Mouse (Mus musculus) heart, embryonic 12.5 days (tissue): Measurements from ENCODE around the gene Gas2l1. TPM values are rescaled to one million over a fixed set of nuclear protein-coding genes. Genes with fewer than 3 reads are reported as not detected.

Source experiments
- ATAC-seq: fragments of 200-750 bp; cut with Nextera tagmentation; 2 replicates; pipeline ENCODE4 v1.8.0; 2017; ENCODE audit warnings: moderate TSS enrichment, moderate library complexity; ENCODE audit not compliant: insufficient number of reproducible peaks, low FRiP score
- H3K27ac ChIP-seq: fragments of 300-500 bp; sonication (generic); 2 replicates; pipeline ENCODE4 v1.5.1; 2016; ENCODE audit warnings: mild to moderate bottlenecking, moderate library complexity; ENCODE audit not compliant: poor library complexity, severe bottlenecking
- H3K27me3 ChIP-seq: fragments of 300-500 bp; sonication (generic); replicated peaks from 2 replicates; pipeline ENCODE4 v1.6.1; 2016; ENCODE audit warnings: mild to moderate bottlenecking, moderate library complexity
- H3K36me3 ChIP-seq: fragments of 300-500 bp; sonication (generic); 2 replicates; pipeline ENCODE4 v1.6.1; 2016; ENCODE audit warnings: mild to moderate bottlenecking, moderate library complexity
- H3K4me1 ChIP-seq: fragments of 300-500 bp; sonication (generic); replicated peaks from 2 replicates; pipeline ENCODE4 v1.6.1; 2016; ENCODE audit warnings: mild to moderate bottlenecking
- H3K4me2 ChIP-seq: fragments of 300-500 bp; sonication (generic); 2 replicates; pipeline ENCODE4 v1.6.1; 2016; ENCODE audit warnings: mild to moderate bottlenecking, moderate library complexity
- H3K4me3 ChIP-seq: fragments of 300-500 bp; sonication (generic); 2 replicates; pipeline ENCODE4 v1.5.1; 2016; ENCODE audit warnings: mild to moderate bottlenecking
- H3K9ac ChIP-seq: fragments of 300-500 bp; sonication (generic); 2 replicates; pipeline ENCODE4 v1.6.1; 2016; ENCODE audit warnings: mild to moderate bottlenecking, moderate library complexity
- H3K9me3 ChIP-seq: fragments of 300-500 bp; sonication (generic); replicated peaks from 2 replicates; pipeline ENCODE4 v1.6.1; 2016; ENCODE audit warnings: mild to moderate bottlenecking, moderate library complexity
- WGBS: fragments of 180-500 bp; shearing (Covaris S2); methylation state at CpG from one replicate; pipeline ENCODE4 v1.1.7; 2016; 5-methylcytosine and 5-hydroxymethylcytosine counted together
- polyA plus RNA-seq: library from polyadenylated mRNA; unstranded; fragments of >200 nt; fragmentation: Nextera tagmentation; extraction: Ambion mirVana; gene quantifications from 2 replicates; pipeline ENCODE4 v1.2.1, GENCODE M21; 2016

Gene Gas2l1
- polyA plus RNA-seq, 1 experiment from 2014 or later = 31.6 TPM

DNA sequence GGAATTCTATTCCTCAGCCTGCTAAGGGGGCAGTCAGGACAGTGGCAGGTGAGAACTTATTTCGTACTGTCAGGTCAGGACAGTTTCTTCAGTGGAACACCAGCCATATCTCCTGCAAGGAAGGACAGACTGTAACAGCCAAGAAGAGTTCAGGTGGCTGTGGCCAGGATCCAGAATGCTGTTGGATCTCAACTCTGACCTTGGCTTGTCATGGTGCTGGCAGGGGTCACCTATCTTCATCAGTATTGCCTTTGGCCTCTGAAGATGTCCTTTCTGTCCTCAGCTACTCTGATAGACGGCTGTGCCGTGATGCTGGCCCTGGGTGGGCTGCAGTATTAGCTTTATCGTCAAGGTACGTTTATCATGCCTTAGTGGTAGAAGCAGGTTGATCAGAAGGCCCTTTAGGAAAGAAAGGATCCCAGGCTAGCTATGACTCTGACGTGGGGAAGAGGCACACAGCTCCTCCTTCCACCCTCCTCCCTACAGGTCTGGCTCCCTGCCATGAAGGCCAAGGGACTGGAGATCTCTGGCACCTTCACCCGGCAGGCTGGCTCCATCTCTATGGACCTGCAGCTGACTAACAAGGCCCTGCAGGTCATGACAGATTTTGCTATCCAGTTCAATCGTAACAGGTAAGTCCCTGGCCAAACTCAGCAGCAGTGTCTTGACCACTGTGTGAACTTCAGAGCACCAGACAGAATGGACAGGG, 27.8 kb downstream of the Gas2l1 start:
- WGBS = 80% methylated on average over 8 of the region's 8 CpGs
- H3K36me3 ChIP-seq = peaks cover 97% of the 10 kb centered on the region
- H3K27ac ChIP-seq = no peak overlapping the region
- H3K4me2 ChIP-seq = no peak overlapping the region
- H3K4me3 ChIP-seq = no peak overlapping the region
- H3K9me3 ChIP-seq = no peaks in the 10 kb centered on the region
- no peaks in the 10 kb centered on the region for H3K27me3 ChIP-seq
- 0 out of 2 replicates have a peak overlapping the region, but pooled peaks have one; percentile 18 for H3K9ac ChIP-seq
- H3K4me1 ChIP-seq = peaks cover 22% of the 10 kb centered on the region
- ATAC-seq = no peak

DNA sequence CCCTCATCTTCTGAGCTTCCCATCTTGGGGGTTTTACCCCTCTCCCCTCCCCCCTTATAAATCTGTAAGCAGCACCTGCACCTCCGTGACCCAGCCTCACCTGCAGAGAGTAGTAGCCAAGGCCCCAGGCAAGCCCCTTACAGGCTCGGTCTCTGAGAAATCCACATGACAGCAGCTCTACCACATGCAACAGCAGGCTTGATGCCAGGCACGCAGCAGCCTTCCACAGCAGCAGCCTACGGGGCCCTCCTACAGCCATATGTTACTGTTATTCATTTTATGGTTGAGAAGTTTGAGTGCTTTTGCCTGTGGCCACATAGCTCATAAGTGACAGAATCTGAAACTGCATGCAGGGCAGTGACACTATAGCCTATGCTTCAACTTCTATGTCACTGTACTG, 29.7 kb downstream of the Gas2l1 start:
- peaks cover 97% of the 10 kb centered on the region for H3K36me3 ChIP-seq
- H3K4me3 ChIP-seq = no peak overlapping the region
- ATAC-seq = no peak
- H3K9ac ChIP-seq = no peak overlapping the region
- H3K4me1 ChIP-seq = peaks cover 5% of the 10 kb centered on the region; the same call in 1 of the 2 replicates
- H3K9me3 ChIP-seq = no peaks in the 10 kb centered on the region
- WGBS = 92% methylated on average over 4 of the region's 4 CpGs
- no peak overlapping the region for H3K27ac ChIP-seq
- H3K4me2 ChIP-seq = no peak overlapping the region
- no peaks in the 10 kb centered on the region for H3K27me3 ChIP-seq

DNA sequence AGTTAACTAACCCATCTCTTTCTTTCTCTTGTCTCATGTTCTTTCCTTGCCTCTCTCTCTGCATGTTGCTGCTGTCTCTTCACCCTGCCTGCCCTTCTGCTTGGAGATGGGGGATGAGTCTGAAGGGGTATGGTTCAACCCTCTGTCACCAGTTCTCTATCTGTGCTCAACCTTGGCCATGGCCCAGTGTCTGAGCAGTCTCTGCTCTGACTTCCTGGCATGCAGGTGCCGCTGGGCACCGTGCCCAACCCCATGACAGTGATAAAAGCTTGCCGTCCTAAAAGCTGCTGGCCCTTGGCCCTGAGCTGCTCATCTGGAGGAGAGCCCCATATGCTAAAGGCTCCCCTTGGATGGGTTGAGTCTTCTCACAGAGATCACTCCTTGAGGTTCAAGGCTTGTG, 32.0 kb downstream of the Gas2l1 start:
- WGBS = 80% methylated on average over 3 of the region's 3 CpGs
- no peaks in the 10 kb centered on the region for H3K9me3 ChIP-seq
- H3K4me3 ChIP-seq = no peak overlapping the region
- no peak overlapping the region for H3K27ac ChIP-seq
- no peak overlapping the region for H3K4me2 ChIP-seq
- no peak overlapping the region for H3K9ac ChIP-seq
- H3K4me1 ChIP-seq = peaks cover 4% of the 10 kb centered on the region; the same call in 1 of the 2 replicates
- ATAC-seq = no peak
- H3K36me3 ChIP-seq = peaks cover 96% of the 10 kb centered on the region
- no peaks in the 10 kb centered on the region for H3K27me3 ChIP-seq

DNA sequence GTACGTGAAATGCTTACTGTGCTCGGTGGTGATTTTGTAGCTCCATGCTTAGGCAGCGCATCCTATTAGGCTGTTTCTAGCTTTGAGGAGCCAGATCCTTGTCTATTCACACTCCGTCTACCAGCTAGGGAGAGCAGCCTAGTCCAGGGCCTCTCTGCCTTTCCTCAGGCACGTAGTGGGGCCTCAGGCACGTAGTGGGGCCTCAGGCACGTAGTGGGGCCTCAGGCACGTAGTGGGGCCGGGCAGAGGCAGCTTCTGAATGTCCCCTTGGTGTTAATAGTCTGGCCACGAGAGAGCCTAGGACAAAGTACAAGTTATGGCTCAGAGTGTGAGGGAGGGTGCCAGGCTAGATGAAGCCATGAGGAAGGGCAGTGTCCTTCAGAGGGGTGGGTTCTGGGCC, 32.4 kb downstream of the Gas2l1 start:
- H3K9me3 ChIP-seq = no peaks in the 10 kb centered on the region
- no peak overlapping the region for H3K9ac ChIP-seq
- H3K27ac ChIP-seq = no peak overlapping the region
- WGBS = 93% methylated on average over 10 of the region's 10 CpGs
- H3K36me3 ChIP-seq = peaks cover 96% of the 10 kb centered on the region
- ATAC-seq = no peak
- H3K4me3 ChIP-seq = no peak overlapping the region
- H3K27me3 ChIP-seq = no peaks in the 10 kb centered on the region
- no peak overlapping the region for H3K4me2 ChIP-seq
- peaks cover 4% of the 10 kb centered on the region; the same call in 1 of the 2 replicates for H3K4me1 ChIP-seq

DNA sequence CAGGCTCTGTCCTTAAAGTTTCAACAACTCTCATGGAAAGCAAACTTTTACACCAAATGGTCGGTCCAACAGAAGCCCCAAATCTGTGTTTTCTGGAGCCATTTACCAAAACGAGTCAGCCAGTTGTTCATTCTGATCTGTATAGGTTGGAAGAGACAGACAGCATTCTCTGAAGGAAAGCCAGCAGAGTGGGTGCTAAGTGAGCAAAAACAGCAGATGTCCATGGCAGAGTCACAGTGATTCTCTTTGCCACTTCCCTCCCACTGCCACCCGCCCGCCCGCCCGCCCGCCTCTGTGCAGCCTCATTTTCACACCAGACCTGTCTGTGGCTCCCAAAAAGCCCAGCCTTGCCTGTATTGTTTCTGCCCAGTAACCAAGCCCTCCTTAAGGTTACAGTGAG, 36.9 kb downstream of the Gas2l1 start:
- ATAC-seq = no peak
- Histone ChIP-seq H3K4me1 (peaks cover 3% of the 10 kb centered on the region; the same call in 1 of the 2 replicates), H3K4me3 (no peak overlapping the region), H3K9me3 (no peaks in the 10 kb centered on the region), H3K27me3 (no peaks in the 10 kb centered on the region), H3K27ac (no peak overlapping the region), H3K36me3 (peaks cover 99% of the 10 kb centered on the region), H3K9ac (no peak overlapping the region), H3K4me2 (no peak overlapping the region)
- WGBS = 93% methylated on average over 7 of the region's 7 CpGs

DNA sequence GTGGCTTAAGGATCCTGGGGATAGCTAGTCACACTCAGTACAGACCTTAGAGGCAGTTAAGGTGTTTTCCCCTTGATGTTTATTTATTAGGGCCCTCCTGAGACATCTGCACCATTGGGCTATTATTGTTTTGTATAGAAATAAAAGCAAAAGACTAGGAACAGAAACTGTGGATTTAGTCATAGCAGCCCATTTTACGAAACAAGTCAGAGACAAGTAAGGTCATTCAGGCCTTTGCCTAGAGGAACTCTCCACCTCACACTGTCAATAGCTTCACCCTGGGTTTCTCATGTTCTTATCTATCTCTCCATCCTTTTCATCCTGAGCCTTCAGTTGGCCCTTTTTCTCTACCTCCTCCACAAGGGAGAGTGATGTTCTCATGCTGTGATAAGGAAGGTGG, 40.0 kb downstream of the Gas2l1 start:
- WGBS = 98% methylated on average over 1 of the region's 1 CpGs

DNA sequence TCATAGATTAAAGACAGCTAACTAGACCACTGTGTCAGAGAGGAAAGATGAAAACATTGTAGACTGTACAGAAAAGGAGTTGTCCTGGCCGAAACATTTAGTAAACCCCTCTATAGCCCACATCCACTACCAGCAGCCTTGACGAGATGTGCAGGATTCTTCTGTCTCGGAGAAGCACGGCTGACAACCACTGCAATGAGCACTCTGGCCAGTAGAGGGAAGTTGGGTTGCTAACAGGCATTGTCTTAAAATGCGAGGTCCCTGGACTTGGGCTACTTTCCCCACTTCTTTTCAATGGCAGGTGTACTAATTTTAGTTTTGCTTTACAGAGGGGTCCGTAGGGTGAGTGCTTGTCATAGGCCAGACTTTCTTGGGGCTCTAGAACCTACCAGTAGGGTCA, 47.6 kb downstream of the Gas2l1 start:
- Histone ChIP-seq H3K4me3 (no peak overlapping the region), H3K4me1 (no peaks in the 10 kb centered on the region)
- 70% methylated on average over 6 of the region's 6 CpGs for WGBS

More for the DNA sequence above, 40.0 kb downstream of the Gas2l1 start:
- Histone ChIP-seq H3K4me1 (no peaks in the 10 kb centered on the region), H3K9me3 (no peaks in the 10 kb centered on the region), H3K4me2 (no peak overlapping the region), H3K27ac (no peak overlapping the region), H3K36me3 (peaks cover 82% of the 10 kb centered on the region), H3K9ac (no peak overlapping the region), H3K27me3 (no peaks in the 10 kb centered on the region), H3K4me3 (no peak overlapping the region)
- ATAC-seq = no peak

DNA sequence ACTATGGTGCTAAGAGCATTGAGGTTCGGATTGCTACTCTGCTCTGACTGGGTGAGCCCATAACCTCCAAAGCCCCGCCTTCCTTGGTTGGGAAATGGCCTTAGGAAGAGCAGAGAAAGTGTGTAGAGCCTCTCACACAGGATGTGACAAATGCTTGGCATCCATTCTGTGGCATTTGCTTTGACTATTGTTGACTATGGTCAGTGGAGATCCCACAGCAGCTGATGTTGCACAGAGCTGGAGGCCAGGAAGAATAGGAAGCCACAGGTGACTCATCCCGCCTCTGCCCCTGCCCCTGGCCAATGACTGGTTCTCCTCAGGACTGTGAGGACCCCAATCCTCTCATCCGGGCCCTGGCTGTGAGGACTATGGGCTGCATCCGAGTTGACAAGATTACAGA, 48.8 kb downstream of the Gas2l1 start:
- H3K27me3 ChIP-seq = no peaks in the 10 kb centered on the region
- no peaks in the 10 kb centered on the region for H3K9me3 ChIP-seq
- no peak overlapping the region for H3K4me3 ChIP-seq
- H3K27ac ChIP-seq = no peak overlapping the region
- H3K4me1 ChIP-seq = 0 out of 2 replicates have a peak, but pooled peaks cover 4% of the 10 kb centered on the region
- no peak overlapping the region for H3K4me2 ChIP-seq
- 85% methylated on average over 5 of the region's 5 CpGs for WGBS
- peaks cover 84% of the 10 kb centered on the region for H3K36me3 ChIP-seq
- no peak overlapping the region for H3K9ac ChIP-seq
- no peak for ATAC-seq

More for the DNA sequence above, 47.6 kb downstream of the Gas2l1 start:
- Histone ChIP-seq H3K9ac (no peak overlapping the region), H3K9me3 (no peaks in the 10 kb centered on the region), H3K4me2 (no peak overlapping the region), H3K36me3 (peaks cover 79% of the 10 kb centered on the region), H3K27ac (no peak overlapping the region), H3K27me3 (no peaks in the 10 kb centered on the region)
- ATAC-seq = no peak

DNA sequence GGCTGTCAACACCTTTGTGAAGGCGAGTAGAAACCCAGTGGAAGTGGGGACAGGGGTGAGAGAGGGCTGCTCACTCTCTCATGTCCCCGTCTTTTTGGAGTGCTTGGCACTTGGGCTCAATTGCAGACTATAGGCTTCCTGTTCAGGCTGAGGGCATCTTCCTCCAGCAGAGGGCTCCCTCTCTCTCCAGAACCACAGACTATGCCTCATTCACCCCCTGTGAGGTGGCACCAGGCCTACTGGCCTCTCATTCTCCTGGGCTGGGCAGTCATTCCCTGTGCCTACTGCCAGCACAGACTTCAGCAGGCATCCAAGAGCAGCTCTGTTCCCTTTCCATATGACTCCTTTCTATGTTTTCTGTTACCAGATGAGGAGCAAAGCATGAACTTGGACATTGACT, 49.4 kb downstream of the Gas2l1 start:
- no peak overlapping the region for H3K4me3 ChIP-seq
- no peaks in the 10 kb centered on the region for H3K27me3 ChIP-seq
- 31% methylated on average over 2 of the region's 2 CpGs for WGBS
- H3K4me1 ChIP-seq = 0 out of 2 replicates have a peak, but pooled peaks cover 4% of the 10 kb centered on the region
- H3K9me3 ChIP-seq = no peaks in the 10 kb centered on the region
- ATAC-seq = no peak
- H3K27ac ChIP-seq = no peak overlapping the region
- H3K36me3 ChIP-seq = peaks cover 84% of the 10 kb centered on the region
- H3K4me2 ChIP-seq = no peak overlapping the region
- H3K9ac ChIP-seq = no peak overlapping the region

DNA sequence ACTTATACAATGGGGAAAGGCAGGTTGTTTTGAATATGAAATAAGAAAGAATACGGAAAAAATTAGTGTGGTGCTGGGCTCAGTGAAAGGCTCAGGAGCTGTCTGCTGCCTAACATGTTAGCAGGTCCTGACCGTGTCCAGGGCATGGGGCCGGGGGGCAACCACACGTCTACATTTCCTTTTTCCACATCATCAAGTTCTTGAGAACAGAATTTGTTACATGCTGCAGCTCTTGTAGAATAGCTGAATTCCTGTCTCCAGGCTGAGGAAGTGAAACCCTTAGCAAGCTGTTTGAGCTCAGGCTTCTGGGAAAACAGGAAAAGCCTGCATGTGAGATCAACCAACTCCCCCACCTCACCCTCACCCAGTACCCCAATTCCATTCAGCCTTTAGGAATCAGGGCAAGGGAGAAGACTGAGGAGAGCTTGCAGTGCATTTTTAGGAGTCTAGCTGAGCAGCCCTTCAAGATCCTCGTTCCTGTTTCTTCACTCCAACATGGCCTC, 52.9 kb downstream of the Gas2l1 start:
- ATAC-seq = no peak
- WGBS = 71% methylated on average over 5 of the region's 5 CpGs
- no peak overlapping the region for H3K27ac ChIP-seq
- H3K27me3 ChIP-seq = no peaks in the 10 kb centered on the region
- no peak overlapping the region for H3K4me2 ChIP-seq
- no peaks in the 10 kb centered on the region for H3K9me3 ChIP-seq
- no peak overlapping the region for H3K4me3 ChIP-seq
- no peak overlapping the region for H3K9ac ChIP-seq
- H3K36me3 ChIP-seq = peaks cover 53% of the 10 kb centered on the region
- peaks cover 11% of the 10 kb centered on the region for H3K4me1 ChIP-seq

DNA sequence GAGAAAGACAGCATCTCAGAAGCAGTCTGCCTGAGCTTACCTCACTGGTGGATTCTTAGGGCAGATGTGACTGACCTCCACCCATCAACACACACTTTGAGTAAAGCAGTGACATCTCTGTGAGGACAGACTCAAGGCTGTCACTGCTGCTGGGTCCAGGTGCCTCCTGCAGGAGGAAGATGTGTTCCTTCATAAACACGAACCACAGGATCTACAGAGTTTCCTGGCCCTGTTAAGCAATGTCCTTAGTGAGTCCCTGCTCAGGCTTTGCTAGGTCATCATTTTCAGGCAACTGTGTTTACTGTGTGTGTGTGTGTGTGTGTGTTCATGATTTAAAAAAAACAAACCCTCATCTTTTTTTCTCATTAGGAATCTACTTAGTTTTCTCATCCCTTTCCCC, 53.6 kb downstream of the Gas2l1 start:
- no peaks in the 10 kb centered on the region for H3K9me3 ChIP-seq
- H3K27me3 ChIP-seq = no peaks in the 10 kb centered on the region
- H3K4me3 ChIP-seq = no peak overlapping the region
- ATAC-seq = no peak
- 78% methylated on average over 1 of the region's 1 CpGs for WGBS
- H3K27ac ChIP-seq = no peak overlapping the region
- H3K9ac ChIP-seq = no peak overlapping the region
- no peak overlapping the region for H3K4me2 ChIP-seq
- peaks cover 11% of the 10 kb centered on the region for H3K4me1 ChIP-seq
- peaks cover 45% of the 10 kb centered on the region for H3K36me3 ChIP-seq

DNA sequence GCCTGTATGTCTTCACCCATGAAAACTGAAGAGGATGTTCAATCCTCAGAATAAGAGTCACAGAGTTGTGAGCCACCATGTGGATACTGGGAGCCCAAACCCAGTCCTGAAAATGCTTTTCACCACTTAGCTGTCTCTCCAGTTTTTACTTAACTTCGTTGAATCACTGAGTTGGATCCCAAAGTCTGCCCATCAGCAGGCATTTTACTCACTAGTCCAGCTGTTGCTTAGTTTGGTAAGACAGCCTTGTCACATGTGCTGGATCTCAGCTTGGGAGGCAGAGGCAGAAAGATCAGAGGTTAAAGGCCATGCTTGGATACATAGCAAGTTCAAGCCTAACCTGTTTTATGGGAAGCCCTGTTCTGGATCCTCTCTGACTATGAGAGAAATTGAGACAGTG, 54.9 kb downstream of the Gas2l1 start:
- no peak for ATAC-seq
- no peak overlapping the region for H3K27ac ChIP-seq
- H3K4me3 ChIP-seq = no peak overlapping the region
- peaks cover 11% of the 10 kb centered on the region for H3K4me1 ChIP-seq
- H3K9ac ChIP-seq = no peak overlapping the region
- WGBS = 85% methylated on average over 1 of the region's 1 CpGs
- no peaks in the 10 kb centered on the region for H3K9me3 ChIP-seq
- H3K4me2 ChIP-seq = no peak overlapping the region
- H3K27me3 ChIP-seq = no peaks in the 10 kb centered on the region
- H3K36me3 ChIP-seq = peaks cover 33% of the 10 kb centered on the region
